Mouse (Mus musculus): ENCODE measurements around the gene Emc4. TPM values are rescaled to one million over a fixed set of nuclear protein-coding genes. Genes with fewer than 3 reads are reported as not detected.

Gene Emc4
- polyA plus RNA-seq, 1 experiment from 2014 or later, result 134 TPM

DNA sequence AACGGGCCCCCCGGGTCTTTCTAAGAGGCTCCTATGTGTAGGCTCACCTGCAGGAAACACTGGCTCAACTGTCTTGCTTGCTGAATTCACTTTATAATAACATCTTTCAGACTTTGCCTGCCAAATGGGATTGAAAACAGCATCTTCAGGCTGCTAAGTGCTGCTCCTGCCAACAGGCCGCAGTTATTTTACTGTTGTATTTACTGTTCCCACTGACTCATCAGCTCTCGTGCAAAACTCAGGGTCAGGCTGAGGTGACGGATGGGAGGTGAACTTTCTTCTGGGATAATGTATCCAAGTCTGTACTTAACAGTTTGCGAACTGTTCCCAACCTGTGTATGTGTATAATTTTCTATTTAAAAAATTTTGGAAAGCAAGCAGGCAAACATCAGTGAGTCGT is 48.9 kb downstream of the Emc4 start:
- DNase-seq (ENCODE audit: low spot score), result no peak
- H3K27me3 ChIP-seq (ENCODE audit: insufficient read depth, poor library complexity, severe bottlenecking), result no peaks in the 10 kb centered on the region
- no peaks in the 10 kb centered on the region for H3K9me3 ChIP-seq
- H3K27ac ChIP-seq, result no peak overlapping the region
- H3K36me3 ChIP-seq, result no peaks in the 10 kb centered on the region
- 82% methylated on average over 7 of the region's 7 CpGs for WGBS
- no peak overlapping the region for H3K4me3 ChIP-seq
- no peaks in the 10 kb centered on the region for H3K4me1 ChIP-seq

DNA sequence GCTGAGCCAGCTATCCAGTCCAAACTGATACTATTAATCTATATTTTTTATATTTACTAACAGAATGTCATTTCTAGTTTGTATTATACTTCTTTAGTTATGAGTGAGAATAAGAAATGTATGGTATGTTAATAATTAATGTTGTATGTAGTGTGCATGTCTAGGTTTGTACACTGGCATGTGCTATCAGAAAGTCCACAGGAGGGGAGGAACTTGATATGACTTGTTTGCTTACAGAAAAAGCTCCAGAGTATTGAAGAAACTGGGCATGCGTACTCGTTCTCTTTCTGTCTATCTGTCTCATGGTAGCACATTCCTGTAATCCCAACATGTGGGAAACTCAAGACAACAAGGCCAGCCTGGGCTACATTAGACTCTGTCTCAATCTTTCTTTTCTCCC is 49.6 kb downstream of the Emc4 start:
- DNase-seq (ENCODE audit: low spot score), result no peak
- Histone ChIP-seq H3K4me1 (no peaks in the 10 kb centered on the region), H3K36me3 (no peaks in the 10 kb centered on the region), H3K27ac (no peak overlapping the region), H3K4me3 (no peak overlapping the region), H3K27me3 (ENCODE audit: insufficient read depth, poor library complexity, severe bottlenecking) (no peaks in the 10 kb centered on the region), H3K9me3 (no peaks in the 10 kb centered on the region)
- WGBS, result 77% methylated on average over 2 of the region's 2 CpGs

DNA sequence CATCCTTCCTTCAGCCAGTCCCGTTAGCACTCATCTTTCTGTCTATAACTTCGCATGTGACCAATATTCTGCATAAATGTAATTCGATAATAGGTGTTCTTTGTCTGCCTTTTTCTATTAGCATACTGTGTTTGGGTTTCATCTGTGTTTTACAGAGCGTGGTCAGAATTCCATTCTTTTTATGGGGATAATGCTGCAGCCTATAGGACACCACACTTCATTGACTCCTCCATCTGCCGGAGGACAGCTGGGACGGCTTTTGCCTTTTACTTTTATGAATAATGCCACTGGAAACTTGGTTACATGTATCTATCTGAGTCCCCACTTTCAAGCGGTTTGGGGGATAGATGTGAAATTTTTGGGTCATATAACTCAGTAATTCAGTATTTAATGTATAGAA is 52.2 kb downstream of the Emc4 start:
- Histone ChIP-seq H3K4me3 (no peak overlapping the region), H3K27ac (no peak overlapping the region), H3K36me3 (no peaks in the 10 kb centered on the region), H3K27me3 (ENCODE audit: insufficient read depth, poor library complexity, severe bottlenecking) (no peaks in the 10 kb centered on the region), H3K9me3 (no peaks in the 10 kb centered on the region), H3K4me1 (0 out of 2 replicates have a peak, but pooled peaks cover 3% of the 10 kb centered on the region)
- no peak for DNase-seq (ENCODE audit: low spot score)
- WGBS, result 91% methylated on average over 7 of the region's 7 CpGs

Other genes starting within 250 kb of the Emc4 start
- gene Olfr1316, start 233.1 kb downstream of the Emc4 start, polyA plus RNA-seq (2016; fragmentation: Nextera tagmentation; extraction: Ambion mirVana), result not detected in 2 replicates
- not detected in 2 replicates for gene Olfr1317, start 227.7 kb downstream of the Emc4 start, polyA plus RNA-seq (2016; fragmentation: Nextera tagmentation; extraction: Ambion mirVana)
- gene Olfr1318, start 213.8 kb downstream of the Emc4 start, polyA plus RNA-seq (2016; fragmentation: Nextera tagmentation; extraction: Ambion mirVana), result not detected in 2 replicates
- 22.0 and 23.0 TPM in 2 replicates for gene Lpcat4, start 128.6 kb downstream of the Emc4 start, polyA plus RNA-seq (2016; fragmentation: Nextera tagmentation; extraction: Ambion mirVana)
- 0.04 and 0.07 TPM in 2 replicates for gene Nutm1, start 108.7 kb downstream of the Emc4 start, polyA plus RNA-seq (2016; fragmentation: Nextera tagmentation; extraction: Ambion mirVana)
- 188 and 206 TPM in 2 replicates for gene Nop10, start 106.1 kb downstream of the Emc4 start, polyA plus RNA-seq (2016; fragmentation: Nextera tagmentation; extraction: Ambion mirVana)
- gene Slc12a6, start 102.2 kb downstream of the Emc4 start, polyA plus RNA-seq (2016; fragmentation: Nextera tagmentation; extraction: Ambion mirVana), result 9.5 and 10.4 TPM in 2 replicates
- gene Gm21985, start 101.7 kb downstream of the Emc4 start, polyA plus RNA-seq (2016; fragmentation: Nextera tagmentation; extraction: Ambion mirVana), result not detected in 2 replicates
- 27.4 and 36.6 TPM in 2 replicates for gene Katnbl1, start 11.2 kb upstream of the Emc4 start, polyA plus RNA-seq (2016; fragmentation: Nextera tagmentation; extraction: Ambion mirVana)
- 16.1 and 18.5 TPM in 2 replicates for gene Emc7, start 87.0 kb upstream of the Emc4 start, polyA plus RNA-seq (2016; fragmentation: Nextera tagmentation; extraction: Ambion mirVana)
- not detected in 2 replicates for gene Chrm5, start 112.7 kb upstream of the Emc4 start, polyA plus RNA-seq (2016; fragmentation: Nextera tagmentation; extraction: Ambion mirVana)
- 6.5 and 12.5 TPM in 2 replicates for gene Aven, start 124.9 kb upstream of the Emc4 start, polyA plus RNA-seq (2016; fragmentation: Nextera tagmentation; extraction: Ambion mirVana)

All from heart, embryonic 10.5 days (tissue).